Mouse (Mus musculus) bone marrow macrophage, adult 2 months (primary cell): ENCODE measurements around the gene Vstm5. TPM values are rescaled to one million over a fixed set of nuclear protein-coding genes. Genes with fewer than 3 reads are reported as not detected.

Source experiments
- H3K27ac ChIP-seq: 2 replicates; pipeline ENCODE4 v1.5.1; 2012; ENCODE audit warnings: low read depth, low read length; ENCODE audit not compliant: insufficient read depth
- H3K4me1 ChIP-seq: 2 replicates; pipeline ENCODE4 v1.6.1; 2012; ENCODE audit warnings: low read length; ENCODE audit not compliant: control insufficient read depth, insufficient read depth
- H3K4me3 ChIP-seq: 2 replicates; pipeline ENCODE4 v1.5.1; 2012; ENCODE audit warnings: mild to moderate bottlenecking, low read length, moderate library complexity; ENCODE audit not compliant: insufficient read depth
- CTCF ChIP-seq: IDR thresholded peaks from 2 replicates; pipeline ENCODE4 v1.5.1; 2012; ENCODE audit warnings: low read depth, mild to moderate bottlenecking, low read length, moderate library complexity
- POLR2A ChIP-seq: IDR thresholded peaks from 2 replicates; pipeline ENCODE4 v1.6.1; 2012; ENCODE audit warnings: mild to moderate bottlenecking, low read depth, low read length, borderline replicate concordance
- polyA plus RNA-seq: library from polyadenylated mRNA; stranded (reverse); fragments of >200 nt; gene quantifications from 2 replicates; pipeline ENCODE4 v1.2.4, GENCODE M21; 2012; ENCODE audit not compliant: missing spikeins, insufficient read depth, insufficient read length

Vstm5 gene
- polyA plus RNA-seq, 1 experiment, result not detected

- Histone ChIP-seq H3K4me3 (no peak overlapping the region), H3K4me1 (no peaks in the 10 kb centered on the region), H3K27ac (no peak overlapping the region)
- TF ChIP-seq CTCF, result no peak
- TF ChIP-seq POLR2A, result no peak
Measured at GRCm38 (mm10) chr9:15254501-15254900, 15.7 kb downstream of the Vstm5 start.

GRCm38 (mm10) chr9:15256214-15256613, 17.4 kb downstream of the Vstm5 start:
- H3K4me1 ChIP-seq, result no peaks in the 10 kb centered on the region
- no peak overlapping the region for H3K27ac ChIP-seq
- H3K4me3 ChIP-seq, result no peak overlapping the region
- TF ChIP-seq POLR2A (no peak), CTCF (no peak)

GRCm38 (mm10) chr9:15261980-15262379, 23.1 kb downstream of the Vstm5 start:
- Histone ChIP-seq H3K4me3 (no peak overlapping the region), H3K27ac (no peak overlapping the region), H3K4me1 (no peaks in the 10 kb centered on the region)
- TF ChIP-seq POLR2A, result no peak
- no peak for TF ChIP-seq CTCF

- no peak overlapping the region for H3K4me3 ChIP-seq
- no peak overlapping the region for H3K27ac ChIP-seq
- TF ChIP-seq CTCF, result no peak
- no peak for TF ChIP-seq POLR2A
- no peaks in the 10 kb centered on the region for H3K4me1 ChIP-seq
Measured at GRCm38 (mm10) chr9:15263487-15263886, 24.6 kb downstream of the Vstm5 start.

GRCm38 (mm10) chr9:15273981-15274380, 35.1 kb downstream of the Vstm5 start:
- Histone ChIP-seq H3K4me3 (no peak overlapping the region), H3K4me1 (peaks cover 9% of the 10 kb centered on the region), H3K27ac (no peak overlapping the region)
- no peak for TF ChIP-seq CTCF
- TF ChIP-seq POLR2A, result no peak

GRCm38 (mm10) chr9:15276855-15277254, 38.0 kb downstream of the Vstm5 start:
- H3K4me3 ChIP-seq, result no peak overlapping the region
- TF ChIP-seq CTCF (no peak), POLR2A (no peak)
- no peak overlapping the region for H3K27ac ChIP-seq
- peaks cover 13% of the 10 kb centered on the region for H3K4me1 ChIP-seq

- Histone ChIP-seq H3K4me3 (no peak overlapping the region), H3K4me1 (peaks cover 13% of the 10 kb centered on the region), H3K27ac (no peak overlapping the region)
- TF ChIP-seq CTCF, result no peak
- no peak for TF ChIP-seq POLR2A
Measured at GRCm38 (mm10) chr9:15278343-15278742, 39.5 kb downstream of the Vstm5 start.

GRCm38 (mm10) chr9:15279139-15279648, 40.3 kb downstream of the Vstm5 start:
- peak overlapping the region; percentile 81 for H3K4me3 ChIP-seq
- TF ChIP-seq POLR2A, result no peak
- TF ChIP-seq CTCF, result no peak
- peaks cover 11% of the 10 kb centered on the region for H3K4me1 ChIP-seq
- peak overlapping the region; percentile 71 for H3K27ac ChIP-seq

GRCm38 (mm10) chr9:15279649-15280490, 41.0 kb downstream of the Vstm5 start, which contains the start of gene Med17:
Gene Med17, minus strand, starts transcription at chr9:15279931.
- peak within 1 kb of the TSS; percentile 71 for H3K27ac ChIP-seq
- peaks cover 7% of the 10 kb centered on the region for H3K4me1 ChIP-seq
- peak within 1 kb of the TSS; percentile 81 for H3K4me3 ChIP-seq
- TF ChIP-seq POLR2A, result no peak
- no peak for TF ChIP-seq CTCF

- Histone ChIP-seq H3K27ac (peak overlapping the region; percentile 8), H3K4me3 (peak overlapping the region; percentile 81), H3K4me1 (peaks cover 7% of the 10 kb centered on the region)
- TF ChIP-seq CTCF (no peak), POLR2A (no peak)
Measured at GRCm38 (mm10) chr9:15280491-15280879, 41.6 kb downstream of the Vstm5 start.
